Mouse (Mus musculus): ENCODE measurements around the gene Fbxo28. TPM values are rescaled to one million over a fixed set of nuclear protein-coding genes. Genes with fewer than 3 reads are reported as not detected.

The Fbxo28 gene
- polyA plus RNA-seq, 1 experiment from 2014 or later = 40.9 TPM

- H3K27ac ChIP-seq (replicated peaks; ENCODE audit: low read depth, low read length) = no peak overlapping the region
- no peak overlapping the region for H3K4me3 ChIP-seq (replicated peaks; ENCODE audit: low read depth, low read length)
- H3K27me3 ChIP-seq (ENCODE audit: control insufficient read depth, insufficient read depth, low read length) = no peaks in the 10 kb centered on the region
- H3K36me3 ChIP-seq (ENCODE audit: control insufficient read depth, insufficient read depth, low read length) = no peaks in the 10 kb centered on the region
- H3K9me3 ChIP-seq (ENCODE audit: control insufficient read depth, low read length) = no peaks in the 10 kb centered on the region
- H3K9ac ChIP-seq (replicated peaks; ENCODE audit: low read length) = no peak overlapping the region
- no peaks in the 10 kb centered on the region for H3K4me1 ChIP-seq (ENCODE audit: control insufficient read depth, insufficient read depth, low read length)
- no peak for DNase-seq
- H3K4me2 ChIP-seq (ENCODE audit: low read length) = no peak overlapping the region
- no peak for ATAC-seq (ENCODE audit: low FRiP score, low TSS enrichment)
- WGBS = 89% methylated on average over 1 of the region's 1 CpGs
Observed at GRCm38 (mm10) chr1:182358133-182358532, 16.7 kb upstream of the Fbxo28 start.

GRCm38 (mm10) chr1:182354504-182355147, 13.2 kb upstream of the Fbxo28 start:
- no peaks in the 10 kb centered on the region for H3K4me1 ChIP-seq (ENCODE audit: control insufficient read depth, insufficient read depth, low read length)
- no peak overlapping the region for H3K4me3 ChIP-seq (replicated peaks; ENCODE audit: low read depth, low read length)
- WGBS = 85% methylated on average over 11 of the region's 11 CpGs
- H3K4me2 ChIP-seq (ENCODE audit: low read length) = no peak overlapping the region
- no peaks in the 10 kb centered on the region for H3K36me3 ChIP-seq (ENCODE audit: control insufficient read depth, insufficient read depth, low read length)
- no peak overlapping the region for H3K9ac ChIP-seq (replicated peaks; ENCODE audit: low read length)
- DNase-seq (no peak), ATAC-seq (ENCODE audit: low FRiP score, low TSS enrichment) (no peak)
- H3K27ac ChIP-seq (replicated peaks; ENCODE audit: low read depth, low read length) = no peak overlapping the region
- no peaks in the 10 kb centered on the region for H3K27me3 ChIP-seq (ENCODE audit: control insufficient read depth, insufficient read depth, low read length)
- H3K9me3 ChIP-seq (ENCODE audit: control insufficient read depth, low read length) = no peaks in the 10 kb centered on the region

- no peaks in the 10 kb centered on the region for H3K4me1 ChIP-seq (ENCODE audit: control insufficient read depth, insufficient read depth, low read length)
- DNase-seq (no peak), ATAC-seq (ENCODE audit: low FRiP score, low TSS enrichment) (no peak)
- no peak overlapping the region for H3K4me2 ChIP-seq (ENCODE audit: low read length)
- WGBS = 91% methylated on average over 6 of the region's 6 CpGs
- no peak overlapping the region for H3K4me3 ChIP-seq (replicated peaks; ENCODE audit: low read depth, low read length)
- no peaks in the 10 kb centered on the region for H3K27me3 ChIP-seq (ENCODE audit: control insufficient read depth, insufficient read depth, low read length)
- no peaks in the 10 kb centered on the region for H3K36me3 ChIP-seq (ENCODE audit: control insufficient read depth, insufficient read depth, low read length)
- no peak overlapping the region for H3K9ac ChIP-seq (replicated peaks; ENCODE audit: low read length)
- no peak overlapping the region for H3K27ac ChIP-seq (replicated peaks; ENCODE audit: low read depth, low read length)
- H3K9me3 ChIP-seq (ENCODE audit: control insufficient read depth, low read length) = 0 out of 2 replicates have a peak, but pooled peaks cover 3% of the 10 kb centered on the region
Observed at GRCm38 (mm10) chr1:182349557-182349956, 8.1 kb upstream of the Fbxo28 start.

GRCm38 (mm10) chr1:182346491-182346890, 5.1 kb upstream of the Fbxo28 start:
- no peak overlapping the region for H3K4me3 ChIP-seq (replicated peaks; ENCODE audit: low read depth, low read length)
- no peaks in the 10 kb centered on the region for H3K27me3 ChIP-seq (ENCODE audit: control insufficient read depth, insufficient read depth, low read length)
- no peak for DNase-seq
- 0 out of 2 replicates have a peak, but pooled peaks cover 3% of the 10 kb centered on the region for H3K9me3 ChIP-seq (ENCODE audit: control insufficient read depth, low read length)
- H3K4me1 ChIP-seq (ENCODE audit: control insufficient read depth, insufficient read depth, low read length) = no peaks in the 10 kb centered on the region
- H3K9ac ChIP-seq (replicated peaks; ENCODE audit: low read length) = no peak overlapping the region
- no peak overlapping the region for H3K27ac ChIP-seq (replicated peaks; ENCODE audit: low read depth, low read length)
- H3K36me3 ChIP-seq (ENCODE audit: control insufficient read depth, insufficient read depth, low read length) = no peaks in the 10 kb centered on the region
- no peak overlapping the region for H3K4me2 ChIP-seq (ENCODE audit: low read length)
- WGBS = 78% methylated on average over 5 of the region's 5 CpGs
- no peak for ATAC-seq (ENCODE audit: low FRiP score, low TSS enrichment)

- H3K4me1 ChIP-seq (ENCODE audit: control insufficient read depth, insufficient read depth, low read length) = no peaks in the 10 kb centered on the region
- no peak overlapping the region for H3K4me2 ChIP-seq (ENCODE audit: low read length)
- 72% methylated on average over 2 of the region's 2 CpGs for whole genome bisulfite sequencing
- no peaks in the 10 kb centered on the region for H3K27me3 ChIP-seq (ENCODE audit: control insufficient read depth, insufficient read depth, low read length)
- DNase-seq (no peak), ATAC-seq (ENCODE audit: low FRiP score, low TSS enrichment) (no peak)
- H3K36me3 ChIP-seq (ENCODE audit: control insufficient read depth, insufficient read depth, low read length) = no peaks in the 10 kb centered on the region
- 0 out of 2 replicates have a peak, but pooled peaks cover 3% of the 10 kb centered on the region for H3K9me3 ChIP-seq (ENCODE audit: control insufficient read depth, low read length)
- H3K27ac ChIP-seq (replicated peaks; ENCODE audit: low read depth, low read length) = no peak overlapping the region
- no peak overlapping the region for H3K4me3 ChIP-seq (replicated peaks; ENCODE audit: low read depth, low read length)
- no peak overlapping the region for H3K9ac ChIP-seq (replicated peaks; ENCODE audit: low read length)
Observed at GRCm38 (mm10) chr1:182345857-182346256, 4.4 kb upstream of the Fbxo28 start.

GRCm38 (mm10) chr1:182341993-182342392, 564 bp upstream of the Fbxo28 start:
- H3K9ac ChIP-seq (replicated peaks; ENCODE audit: low read length) = peak overlapping the region; percentile 99
- ATAC-seq (ENCODE audit: low FRiP score, low TSS enrichment) = no peak
- H3K4me3 ChIP-seq (replicated peaks; ENCODE audit: low read depth, low read length) = peak overlapping the region; percentile 100
- 42% methylated on average over 6 of the region's 6 CpGs for WGBS
- H3K36me3 ChIP-seq (ENCODE audit: control insufficient read depth, insufficient read depth, low read length) = no peaks in the 10 kb centered on the region
- H3K9me3 ChIP-seq (ENCODE audit: control insufficient read depth, low read length) = no peaks in the 10 kb centered on the region
- H3K4me1 ChIP-seq (ENCODE audit: control insufficient read depth, insufficient read depth, low read length) = peaks cover 22% of the 10 kb centered on the region
- peak overlapping the region; percentile 74 for H3K4me2 ChIP-seq (ENCODE audit: low read length)
- H3K27me3 ChIP-seq (ENCODE audit: control insufficient read depth, insufficient read depth, low read length) = no peaks in the 10 kb centered on the region
- no peak for DNase-seq
- H3K27ac ChIP-seq (replicated peaks; ENCODE audit: low read depth, low read length) = peak overlapping the region; percentile 90

- Histone ChIP-seq H3K27ac (replicated peaks; ENCODE audit: low read depth, low read length) (no peak overlapping the region), H3K9me3 (ENCODE audit: control insufficient read depth, low read length) (no peaks in the 10 kb centered on the region), H3K27me3 (ENCODE audit: control insufficient read depth, insufficient read depth, low read length) (no peaks in the 10 kb centered on the region), H3K4me3 (replicated peaks; ENCODE audit: low read depth, low read length) (peak overlapping the region; percentile 100), H3K4me2 (ENCODE audit: low read length) (peak overlapping the region; percentile 74), H3K36me3 (ENCODE audit: control insufficient read depth, insufficient read depth, low read length) (no peaks in the 10 kb centered on the region), H3K9ac (replicated peaks; ENCODE audit: low read length) (peak overlapping the region; percentile 99), H3K4me1 (ENCODE audit: control insufficient read depth, insufficient read depth, low read length) (peaks cover 22% of the 10 kb centered on the region)
- 36% methylated on average over 7 of the region's 7 CpGs for WGBS
- no peak for ATAC-seq (ENCODE audit: low FRiP score, low TSS enrichment)
- peak; percentile 16 for DNase-seq
Observed at GRCm38 (mm10) chr1:182340281-182340680, 1.1 kb downstream of the Fbxo28 start.

GRCm38 (mm10) chr1:182338961-182339565, 2.4 kb downstream of the Fbxo28 start:
- Histone ChIP-seq H3K9me3 (ENCODE audit: control insufficient read depth, low read length) (no peaks in the 10 kb centered on the region), H3K4me1 (ENCODE audit: control insufficient read depth, insufficient read depth, low read length) (peaks cover 22% of the 10 kb centered on the region), H3K27me3 (ENCODE audit: control insufficient read depth, insufficient read depth, low read length) (no peaks in the 10 kb centered on the region), H3K36me3 (ENCODE audit: control insufficient read depth, insufficient read depth, low read length) (no peaks in the 10 kb centered on the region), H3K4me3 (replicated peaks; ENCODE audit: low read depth, low read length) (peak overlapping the region; percentile 100), H3K9ac (replicated peaks; ENCODE audit: low read length) (peak overlapping the region; percentile 99; the same call in 1 of the 2 replicates), H3K4me2 (ENCODE audit: low read length) (peak overlapping the region; percentile 74), H3K27ac (replicated peaks; ENCODE audit: low read depth, low read length) (no peak overlapping the region)
- WGBS = 67% methylated on average over 7 of the region's 7 CpGs
- no peak for ATAC-seq (ENCODE audit: low FRiP score, low TSS enrichment)
- DNase-seq = peak; percentile 4

Data from midbrain, embryonic 14.5 days (tissue).